Comparison of ENCODE assay signal across 14 mouse cellular contexts in genomic region chr4:136357026-136357425, GRCm38 (mm10).
"Had no signal": no experiment of that assay in that cellular context is flagged by ENCODE, and none has a peak within 500 bp of the region (broad histone marks: within the 10 kb centered on the region; RNA-seq: fewer than 3 reads in every experiment).

No protein-coding gene starts in this region.

- H3K9ac ChIP-seq: liver, embryonic 13.5 days; liver, postnatal 0 days; lung, embryonic 15.5 days; midbrain, embryonic 15.5 days; neural tube, embryonic 12.5 days had no signal

- H3K27ac ChIP-seq: layer of hippocampus, adult 2 months; liver, embryonic 13.5 days; lung, embryonic 15.5 days; macrophage; midbrain, embryonic 15.5 days; neural tube, embryonic 12.5 days; stomach, postnatal 0 days had no signal

- H3K27me3 ChIP-seq: liver, embryonic 13.5 days; lung, embryonic 15.5 days; megakaryocyte, embryonic 14.5 days; midbrain, embryonic 15.5 days; neural tube, embryonic 12.5 days had no signal

- H3K4me2 ChIP-seq: liver, embryonic 13.5 days; lung, embryonic 15.5 days; midbrain, embryonic 11.5 days; midbrain, embryonic 15.5 days; neural tube, embryonic 12.5 days had no signal

- H3K4me3 ChIP-seq: layer of hippocampus, adult 2 months; liver, embryonic 13.5 days; lung, embryonic 15.5 days; megakaryocyte, embryonic 14.5 days; midbrain, embryonic 15.5 days; neural tube, embryonic 12.5 days had no signal

- H3K9me3 ChIP-seq: liver, embryonic 13.5 days; lung, embryonic 15.5 days; megakaryocyte, embryonic 14.5 days; midbrain, embryonic 15.5 days; neural tube, embryonic 12.5 days had no signal

- H3K4me1 ChIP-seq: liver, embryonic 13.5 days; lung, embryonic 15.5 days; megakaryocyte, embryonic 14.5 days; midbrain, embryonic 15.5 days; neural tube, embryonic 12.5 days had no signal

- ATAC-seq: intestine, postnatal 0 days; liver, postnatal 0 days; midbrain, embryonic 15.5 days had no signal

- DNase-seq: liver; liver, embryonic 13.5 days; liver, postnatal 0 days; lung, postnatal 14 days; thymus, postnatal 4 days had no signal
